Mouse (Mus musculus) gastrocnemius, postnatal 36 days (tissue): Measurements from ENCODE around the gene Aifm3. TPM values are rescaled to one million over a fixed set of nuclear protein-coding genes. Genes with fewer than 3 reads are reported as not detected.
"Not testable (repeated sequence)": the region's sequence is repeated elsewhere in the genome, so short reads cannot be mapped to it uniquely, and the experiment has no call there.

Experiments used
- DNase-seq, 2 experiments: peaks; one replicate each; pipeline ENCODE4 v3.0.0; 2022
- intact Hi-C: fragments of 180-260 bp; cut with DNase I; formaldehyde crosslinking; loops from one replicate; pipeline ENCODE4 v1.15.1; 2025
- total RNA-seq, 2 experiments: library from RNA; stranded (reverse); gene quantifications; 2 replicates each; pipeline ENCODE4 v1.2.3; 2021

The Aifm3 gene
- total RNA-seq, 2 experiments from 2014 or later, result 0.20 TPM; not detected in 1

DNA sequence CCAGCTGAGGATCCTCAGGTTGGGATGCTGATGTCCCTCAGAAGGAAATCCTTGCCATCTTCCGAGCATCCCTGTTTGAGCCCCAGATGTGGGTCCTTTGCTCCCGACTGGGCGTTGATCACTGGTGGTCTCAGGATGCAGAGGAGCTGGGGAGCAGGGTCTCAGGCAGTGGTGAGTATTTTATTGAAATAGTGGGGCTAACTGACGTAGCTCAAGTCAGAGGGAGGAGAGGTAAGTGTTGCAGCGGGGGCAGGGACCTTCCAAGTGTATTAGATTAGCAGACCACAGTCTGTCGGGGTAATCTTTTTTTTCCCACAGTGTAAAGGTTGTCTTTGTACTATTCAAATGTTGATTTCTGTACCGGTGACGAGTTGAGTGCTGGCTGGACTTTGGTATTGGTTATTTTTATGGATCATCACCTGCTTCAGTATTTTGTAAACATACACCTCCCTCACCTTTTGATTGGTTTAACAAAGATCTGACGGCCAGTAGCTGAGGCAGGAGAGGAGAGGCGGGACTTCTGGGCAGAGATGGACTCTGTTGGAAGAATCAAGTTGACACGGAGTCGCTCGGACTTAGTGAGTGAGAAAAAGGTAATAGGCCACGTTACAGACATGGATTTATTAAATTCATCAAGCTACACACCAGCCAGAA, 43.4 kb downstream of the Aifm3 start:
- intact Hi-C loops, result loop anchor here (2.0 kb wide), 1 partner anchor 128 kb away; the partner anchor contains the start of gene Snap29

DNA sequence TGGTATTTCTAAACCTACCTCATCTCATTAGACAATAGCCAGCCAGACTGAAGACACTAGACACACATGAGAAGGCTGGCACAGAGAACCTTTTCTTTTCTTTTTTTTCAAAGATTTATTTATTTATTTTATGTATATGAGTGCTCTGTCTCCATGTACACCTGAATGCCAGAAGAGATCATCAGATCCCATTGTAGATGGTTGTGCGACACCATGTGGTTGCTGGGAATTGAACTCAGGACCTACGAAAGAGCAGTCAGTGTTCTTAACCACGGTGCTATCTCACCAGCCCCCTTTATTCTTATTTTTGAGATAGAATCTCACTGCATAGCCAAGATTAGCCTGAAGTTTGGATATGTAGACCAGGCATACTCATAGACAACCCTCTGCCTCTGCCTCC, 47.2 kb downstream of the Aifm3 start:
- intact Hi-C loops, result no loop called here
- no peak for DNase-seq

More for the DNA sequence above, 43.4 kb downstream of the Aifm3 start:
- DNase-seq, result no peak

DNA sequence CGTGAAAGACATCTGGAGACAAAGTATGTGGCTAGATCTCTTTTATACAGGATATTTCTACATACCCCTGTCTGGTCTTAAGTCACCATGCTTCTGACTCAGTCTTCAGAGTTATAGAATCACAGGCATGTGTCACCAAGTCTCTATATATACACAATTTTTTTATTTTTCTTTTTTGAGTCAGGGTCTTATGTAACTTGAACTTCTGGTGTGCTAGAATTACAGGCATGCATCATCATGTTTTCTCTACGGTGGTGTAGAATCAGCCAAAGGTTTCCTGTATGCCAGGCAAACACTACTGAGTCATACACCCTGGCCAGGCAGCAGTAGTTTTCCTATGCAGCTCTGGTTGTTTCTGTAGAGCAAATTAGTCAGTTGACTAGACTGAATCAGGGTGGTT, 53.2 kb downstream of the Aifm3 start:
- DNase-seq, result no peak
- intact Hi-C loops, result no loop called here

DNA sequence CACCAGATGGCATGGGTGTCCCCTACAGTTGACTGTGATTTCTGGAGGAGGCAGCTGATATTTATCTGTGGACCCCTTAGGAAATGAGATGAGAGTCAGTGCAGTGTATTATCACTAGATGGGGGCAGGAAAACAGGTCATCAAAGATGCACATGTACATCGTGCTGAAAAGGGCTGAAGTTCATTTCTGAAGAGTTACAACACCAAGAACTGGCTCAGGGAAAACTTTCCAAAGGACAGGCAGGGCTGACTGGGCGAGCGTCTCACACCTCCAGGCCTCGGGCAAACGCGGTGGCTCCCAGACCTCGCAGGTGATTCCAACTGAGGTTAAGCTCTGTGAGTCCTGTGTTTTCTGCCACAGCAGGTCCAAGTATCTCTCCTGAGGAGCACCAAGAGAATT, 63.4 kb downstream of the Aifm3 start:
- no peak for DNase-seq
- intact Hi-C loops, result no loop called here

DNA sequence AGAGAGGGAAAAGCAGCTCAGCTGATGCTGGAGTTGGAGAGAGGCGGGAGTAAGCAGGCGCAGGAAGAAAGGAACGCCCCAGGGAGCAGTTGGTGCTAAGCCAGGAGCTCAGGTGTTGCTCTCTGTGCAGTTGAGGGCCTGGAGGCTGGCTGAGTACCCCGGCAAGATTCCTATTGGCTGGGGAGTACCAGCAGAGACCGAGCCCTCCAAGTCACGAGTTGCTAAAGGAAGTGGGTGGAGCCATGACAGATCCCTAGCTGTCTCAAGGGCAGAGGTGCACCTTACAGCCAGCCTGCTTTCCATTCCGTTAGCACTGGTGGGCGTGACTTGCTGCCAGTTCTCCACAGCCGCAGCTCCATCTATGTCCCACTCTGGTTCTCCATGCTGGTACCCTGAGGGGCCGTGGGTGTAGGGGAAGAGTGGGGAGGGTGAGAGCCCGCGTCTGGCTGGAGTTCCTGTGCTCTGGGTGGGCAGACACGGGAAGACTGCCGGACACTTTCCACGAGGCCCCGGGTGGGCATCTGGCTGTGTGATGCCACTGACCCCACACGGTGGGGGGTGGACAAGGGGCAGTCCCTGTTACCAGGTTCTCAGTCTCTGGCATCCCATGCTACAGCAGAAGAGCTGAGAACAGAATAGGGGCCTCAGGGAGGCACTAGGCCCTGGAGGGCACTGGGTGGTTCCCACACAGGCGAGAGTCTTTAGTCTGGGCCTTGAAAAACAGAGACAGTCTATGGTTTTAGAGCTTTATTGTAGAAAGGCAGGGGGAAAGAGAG, 64.7 kb downstream of the Aifm3 start:
- no peak for DNase-seq
- intact Hi-C loops, result no loop called here

DNA sequence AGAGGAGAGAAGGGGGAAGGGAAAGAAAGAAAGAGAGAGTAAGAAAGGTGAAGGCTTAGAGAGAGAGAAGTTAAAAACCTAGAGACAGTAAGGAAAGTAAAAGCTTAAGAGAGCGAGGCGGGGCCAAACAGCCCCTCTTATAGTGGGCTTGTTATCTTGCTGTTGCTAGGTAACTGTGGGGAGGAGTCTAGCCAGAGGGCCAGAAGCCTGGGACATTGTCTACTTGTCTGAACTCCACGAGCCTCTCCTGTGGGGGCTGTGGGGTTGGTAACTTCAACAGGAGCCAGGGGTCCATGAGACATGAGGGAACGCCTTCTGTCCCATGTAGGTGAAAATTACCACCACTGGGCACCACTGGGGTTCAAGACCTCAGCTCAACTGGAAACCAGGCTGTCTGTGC, 65.3 kb downstream of the Aifm3 start:
- intact Hi-C loops, result not testable (repeated sequence)

DNA sequence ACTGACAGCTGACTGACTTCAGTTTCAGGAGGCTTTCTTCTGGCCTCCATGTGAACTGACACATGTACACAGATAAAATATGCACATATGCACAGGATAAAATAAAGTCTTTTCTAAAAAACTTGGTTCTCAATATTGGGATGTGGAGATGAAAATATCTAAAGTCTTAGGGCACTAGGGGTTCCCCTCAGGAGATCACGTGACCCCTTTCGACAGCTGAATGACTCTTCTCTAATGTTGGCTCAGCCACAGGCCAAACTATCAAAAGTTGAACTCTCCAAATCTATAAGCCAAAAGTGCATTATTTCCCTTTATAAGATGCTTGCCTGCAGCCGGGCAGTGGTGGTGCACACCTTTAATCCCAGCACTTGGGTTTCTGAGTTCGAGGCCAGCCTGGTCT, 66.8 kb downstream of the Aifm3 start:
- DNase-seq, result no peak
- intact Hi-C loops, result no loop called here

More for the DNA sequence above, 65.3 kb downstream of the Aifm3 start:
- not testable (repeated sequence) for DNase-seq

DNA sequence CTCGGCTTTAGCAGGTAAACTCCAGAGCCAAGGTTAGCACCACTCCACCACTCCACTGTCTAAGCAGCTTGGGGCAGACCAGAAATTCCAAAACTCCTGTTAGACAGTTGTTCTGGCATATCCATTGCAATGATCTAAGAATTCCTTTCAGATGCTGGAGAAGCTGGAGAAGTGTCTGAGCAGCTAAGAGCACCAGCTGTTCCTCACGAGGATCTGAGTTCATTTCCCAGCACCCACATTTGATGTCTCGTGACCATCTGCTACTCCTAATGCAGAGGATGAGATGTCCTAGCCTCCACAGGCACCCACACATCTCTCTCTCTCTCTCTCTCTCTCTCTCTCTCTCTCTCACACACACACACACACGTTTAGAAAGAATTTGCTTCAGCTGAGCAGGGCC, 67.5 kb downstream of the Aifm3 start:
- intact Hi-C loops, result no loop called here
- DNase-seq, result no peak

Other genes with a start within 250 kb of the Aifm3 start
- gene Tmem191c, start 213.5 kb upstream of the Aifm3 start, total RNA-seq, result 1 to 10 TPM in 1 of 2 experiments, under 1 TPM in 1; 0.91 to 1.4 TPM
- gene Serpind1, start 158.2 kb upstream of the Aifm3 start, total RNA-seq, result under 1 TPM in 1 of 2 experiments, not detected in 1; 0.27 TPM
- 10 to 100 TPM; 14.2 to 15.6 TPM for gene Snap29, start 83.6 kb upstream of the Aifm3 start, total RNA-seq
- 10 to 100 TPM; 16.7 to 18.2 TPM for gene Pi4ka, start 83.3 kb upstream of the Aifm3 start, total RNA-seq
- gene Crkl, start 37.6 kb upstream of the Aifm3 start, total RNA-seq, result 10 to 100 TPM; 17.3 to 17.6 TPM
- 10 to 100 TPM; 18.8 to 23.2 TPM for gene Lztr1, start 19.1 kb downstream of the Aifm3 start, total RNA-seq
- gene Thap7, start 41.5 kb downstream of the Aifm3 start, total RNA-seq, result 10 to 100 TPM; 12.8 to 14.4 TPM
- gene Lrrc74b, start 71.6 kb downstream of the Aifm3 start, total RNA-seq, result 1 to 10 TPM; 1.0 to 1.6 TPM
- 1 to 10 TPM; 8.0 to 9.3 TPM for gene P2rx6, start 72.3 kb downstream of the Aifm3 start, total RNA-seq
- under 1 TPM in 1 of 2 experiments, not detected in 1; 0.12 TPM for gene Slc7a4, start 93.6 kb downstream of the Aifm3 start, total RNA-seq
- gene Smpd4, start 129.7 kb downstream of the Aifm3 start, total RNA-seq, result 10 to 100 TPM in 1 of 2 experiments, 1 to 10 TPM in 1; 9.4 to 13.1 TPM
- gene Ccdc74a, start 156.9 kb downstream of the Aifm3 start, total RNA-seq, result under 1 TPM in 1 of 2 experiments, not detected in 1; 0.82 TPM
- 10 to 100 TPM; 16.5 to 20.0 TPM for gene Med15, start 243.3 kb downstream of the Aifm3 start, total RNA-seq